Mouse (Mus musculus): ENCODE data around the gene Ripor3. TPM values are rescaled to one million over a fixed set of nuclear protein-coding genes. Genes with fewer than 3 reads are reported as not detected.

The Ripor3 gene
- total RNA-seq, 1 experiment: 0.98 TPM

DNA sequence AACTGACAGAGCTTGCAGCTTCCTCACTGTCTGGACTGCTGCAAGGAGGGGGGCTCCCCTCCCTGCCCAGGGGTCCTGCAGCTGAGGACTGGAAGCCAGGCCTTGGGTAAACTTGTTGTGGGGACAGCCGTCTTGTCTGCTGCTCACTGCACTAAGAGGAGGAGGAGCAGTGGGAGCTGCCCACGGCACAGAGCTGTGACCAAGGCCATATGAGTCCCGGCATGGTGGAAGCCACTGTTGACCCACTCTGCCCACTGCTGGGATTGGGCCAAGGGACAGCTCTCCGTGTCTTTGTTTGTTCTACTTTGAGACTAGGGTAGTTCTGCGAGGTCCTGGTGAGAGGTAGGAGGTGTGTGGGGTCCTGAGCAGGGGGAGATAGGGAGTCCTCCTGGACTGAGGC is 38.3 kb downstream of the Ripor3 start:
- Histone ChIP-seq H3K36me3 (ENCODE audit: control insufficient read depth, insufficient read depth, low read length, poor library complexity, severe bottlenecking) (peaks cover 37% of the 10 kb centered on the region), H3K27ac (ENCODE audit: insufficient read depth, low read depth, low read length, poor library complexity, severe bottlenecking) (no peak overlapping the region), H3K4me3 (ENCODE audit: insufficient read depth in 1 of 2, low read depth in 1 of 2, low read length in 2 of 2, poor library complexity in 1 of 2, severe bottlenecking in 1 of 2) (no peak overlapping the region), H3K9ac (ENCODE audit: insufficient read depth, low read depth, low read length, poor library complexity, severe bottlenecking) (no peak overlapping the region), H3K9me3 (ENCODE audit: control insufficient read depth, insufficient read depth, low read depth, low read length) (no peaks in the 10 kb centered on the region), H3K4me1 (ENCODE audit: control insufficient read depth in 2 of 2, insufficient read depth in 2 of 2, low read length in 2 of 2, poor library complexity in 1 of 2) (no peaks in the 10 kb centered on the region)
- in situ Hi-C loops (cut with MboI; ENCODE audit: low sequenced_read_pairs in 2 of 2, unreplicated experiment in 2 of 2): no loop called here
- no peak for DNase-seq (ENCODE audit: low read depth, low spot score)
- TF ChIP-seq ZNF384 (IDR thresholded peaks at IDR 0.05; ENCODE audit: low read depth, low read length): no peak

DNA sequence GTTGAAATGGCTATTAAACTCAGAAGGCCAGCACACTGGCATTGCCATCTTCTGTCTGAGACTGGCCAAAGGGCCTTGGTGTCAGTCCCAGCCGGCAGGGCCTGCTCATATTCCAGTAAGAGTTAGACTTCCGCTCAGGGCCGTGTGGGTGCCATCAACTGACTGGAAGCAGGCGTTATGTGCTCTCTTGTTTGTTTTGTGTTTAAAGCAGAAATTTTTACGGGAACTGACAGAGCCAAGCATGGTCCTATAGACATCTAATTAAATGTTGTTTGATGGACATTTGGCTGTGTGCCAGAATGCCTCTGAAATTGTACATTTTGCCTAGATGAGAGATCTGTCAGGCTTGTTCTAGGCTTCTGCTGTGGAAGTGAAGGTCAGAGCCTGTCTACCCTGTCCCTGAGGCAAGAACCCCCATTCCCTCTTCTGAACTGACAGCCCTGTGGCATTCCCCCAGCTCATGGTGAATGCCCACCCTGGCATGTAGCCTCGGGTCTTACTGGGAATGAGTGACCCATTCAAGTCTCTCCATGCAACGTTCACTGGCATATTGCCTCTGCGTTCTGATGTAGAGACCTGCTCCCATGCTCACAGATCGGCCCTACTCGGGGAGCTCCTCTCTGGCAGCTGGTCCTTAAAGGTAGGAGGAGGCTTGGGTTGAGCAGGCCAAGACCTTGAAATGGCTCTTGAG is 40.4 kb downstream of the Ripor3 start:
- in situ Hi-C loops (cut with MboI; ENCODE audit: low sequenced_read_pairs in 2 of 2, unreplicated experiment in 2 of 2): no loop called here
- H3K27ac ChIP-seq (ENCODE audit: insufficient read depth, low read depth, low read length, poor library complexity, severe bottlenecking): no peak overlapping the region
- TF ChIP-seq ZNF384 (IDR thresholded peaks at IDR 0.05; ENCODE audit: low read depth, low read length) (no peak), ZC3H11A (IDR thresholded peaks at IDR 0.05; ENCODE audit: borderline replicate concordance, low read depth, low read length) (no peak), MAFK (IDR thresholded peaks at IDR 0.05; ENCODE audit: insufficient read depth, low read depth, low read length) (no peak), CHD2 (IDR thresholded peaks at IDR 0.05; ENCODE audit: low read depth, low read length) (no peak), HCFC1 (IDR thresholded peaks at IDR 0.05; ENCODE audit: borderline replicate concordance, insufficient read depth, low read length) (no peak)
- no peaks in the 10 kb centered on the region for H3K9me3 ChIP-seq (ENCODE audit: control insufficient read depth, insufficient read depth, low read depth, low read length)
- no peaks in the 10 kb centered on the region for H3K4me1 ChIP-seq (ENCODE audit: control insufficient read depth in 2 of 2, insufficient read depth in 2 of 2, low read length in 2 of 2, poor library complexity in 1 of 2)
- H3K4me3 ChIP-seq (ENCODE audit: insufficient read depth in 1 of 2, low read depth in 1 of 2, low read length in 2 of 2, poor library complexity in 1 of 2, severe bottlenecking in 1 of 2): no peak overlapping the region
- no peak for DNase-seq (ENCODE audit: low read depth, low spot score)
- H3K36me3 ChIP-seq (ENCODE audit: control insufficient read depth, insufficient read depth, low read length, poor library complexity, severe bottlenecking): peaks cover 25% of the 10 kb centered on the region
- H3K9ac ChIP-seq (ENCODE audit: insufficient read depth, low read depth, low read length, poor library complexity, severe bottlenecking): no peak overlapping the region

GRCm38 (mm10) chr2:167968504-167968903 is 41.9 kb downstream of the Ripor3 start:
- in situ Hi-C loops (cut with MboI; ENCODE audit: low sequenced_read_pairs in 2 of 2, unreplicated experiment in 2 of 2): no loop called here
- Histone ChIP-seq H3K27ac (ENCODE audit: insufficient read depth, low read depth, low read length, poor library complexity, severe bottlenecking) (no peak overlapping the region), H3K9me3 (ENCODE audit: control insufficient read depth, insufficient read depth, low read depth, low read length) (no peaks in the 10 kb centered on the region), H3K4me3 (ENCODE audit: insufficient read depth in 1 of 2, low read depth in 1 of 2, low read length in 2 of 2, poor library complexity in 1 of 2, severe bottlenecking in 1 of 2) (no peak overlapping the region), H3K9ac (ENCODE audit: insufficient read depth, low read depth, low read length, poor library complexity, severe bottlenecking) (no peak overlapping the region), H3K36me3 (ENCODE audit: control insufficient read depth, insufficient read depth, low read length, poor library complexity, severe bottlenecking) (peaks cover 25% of the 10 kb centered on the region), H3K4me1 (ENCODE audit: control insufficient read depth in 2 of 2, insufficient read depth in 2 of 2, low read length in 2 of 2, poor library complexity in 1 of 2) (no peaks in the 10 kb centered on the region)
- TF ChIP-seq ZNF384 (IDR thresholded peaks at IDR 0.05; ENCODE audit: low read depth, low read length) (no peak), MAFK (IDR thresholded peaks at IDR 0.05; ENCODE audit: insufficient read depth, low read depth, low read length) (no peak), HCFC1 (IDR thresholded peaks at IDR 0.05; ENCODE audit: borderline replicate concordance, insufficient read depth, low read length) (no peak)
- no peak for DNase-seq (ENCODE audit: low read depth, low spot score)

DNA sequence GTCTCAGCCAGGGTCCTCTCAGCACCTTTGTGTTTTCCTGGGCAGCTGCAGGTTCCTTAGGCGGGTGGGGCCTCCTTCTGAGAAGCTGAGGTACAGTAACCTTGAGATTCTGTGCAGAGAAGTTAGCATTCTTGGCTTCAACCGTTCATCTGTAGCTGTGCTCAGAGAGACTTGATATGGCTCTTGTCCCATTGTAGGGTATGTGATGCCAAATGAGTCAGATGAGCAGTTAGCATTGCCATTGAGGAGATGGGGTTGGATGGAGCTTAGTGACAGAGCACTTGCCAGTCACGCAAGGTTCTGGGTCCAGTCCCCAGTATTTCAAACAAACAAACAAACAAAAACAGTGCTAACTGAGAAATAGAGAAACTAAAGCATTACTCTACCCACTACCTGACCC is 44.5 kb downstream of the Ripor3 start:
- Histone ChIP-seq H3K4me1 (ENCODE audit: control insufficient read depth in 2 of 2, insufficient read depth in 2 of 2, low read length in 2 of 2, poor library complexity in 1 of 2) (peaks cover 0 to 4% of the 10 kb centered on the region in 2 experiments; a peak in 1 of 4 replicates), H3K36me3 (ENCODE audit: control insufficient read depth, insufficient read depth, low read length, poor library complexity, severe bottlenecking) (peaks cover 19% of the 10 kb centered on the region), H3K4me3 (ENCODE audit: insufficient read depth in 1 of 2, low read depth in 1 of 2, low read length in 2 of 2, poor library complexity in 1 of 2, severe bottlenecking in 1 of 2) (no peak overlapping the region), H3K9ac (ENCODE audit: insufficient read depth, low read depth, low read length, poor library complexity, severe bottlenecking) (no peak overlapping the region), H3K27ac (ENCODE audit: insufficient read depth, low read depth, low read length, poor library complexity, severe bottlenecking) (no peak overlapping the region), H3K9me3 (ENCODE audit: control insufficient read depth, insufficient read depth, low read depth, low read length) (no peaks in the 10 kb centered on the region)
- in situ Hi-C loops (cut with MboI; ENCODE audit: low sequenced_read_pairs in 2 of 2, unreplicated experiment in 2 of 2): no loop called here
- TF ChIP-seq HCFC1 (IDR thresholded peaks at IDR 0.05; ENCODE audit: borderline replicate concordance, insufficient read depth, low read length): no peak
- no peak for TF ChIP-seq ZC3H11A (IDR thresholded peaks at IDR 0.05; ENCODE audit: borderline replicate concordance, low read depth, low read length)
- TF ChIP-seq MAFK (IDR thresholded peaks at IDR 0.05; ENCODE audit: insufficient read depth, low read depth, low read length): no peak
- TF ChIP-seq CHD2 (IDR thresholded peaks at IDR 0.05; ENCODE audit: low read depth, low read length): no peak
- DNase-seq (ENCODE audit: low read depth, low spot score): no peak

DNA sequence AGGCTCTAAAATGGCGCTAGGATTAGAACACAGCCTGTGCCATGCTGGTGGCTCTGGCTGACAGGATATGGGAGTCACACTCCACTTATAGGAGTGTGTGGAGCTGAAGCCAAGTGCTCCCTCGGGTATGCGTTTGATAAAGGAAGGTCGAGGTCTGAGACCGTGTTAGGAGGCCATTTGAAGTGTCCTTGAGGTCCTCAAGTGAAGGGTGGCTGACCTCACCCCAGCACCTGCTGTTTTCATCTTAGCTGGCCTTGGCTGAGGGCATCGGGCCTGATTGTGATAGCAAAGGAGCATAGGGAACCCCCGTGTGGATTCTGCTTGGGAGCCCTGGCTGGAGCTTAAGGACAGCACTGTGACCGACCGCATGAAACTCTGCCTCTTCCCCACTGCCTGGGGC is 46.1 kb downstream of the Ripor3 start:
- Histone ChIP-seq H3K4me1 (ENCODE audit: control insufficient read depth in 2 of 2, insufficient read depth in 2 of 2, low read length in 2 of 2, poor library complexity in 1 of 2) (peaks cover 0 to 6% of the 10 kb centered on the region in 2 experiments; a peak in 2 of 4 replicates), H3K27ac (ENCODE audit: insufficient read depth, low read depth, low read length, poor library complexity, severe bottlenecking) (no peak overlapping the region), H3K4me3 (ENCODE audit: insufficient read depth in 1 of 2, low read depth in 1 of 2, low read length in 2 of 2, poor library complexity in 1 of 2, severe bottlenecking in 1 of 2) (no peak overlapping the region), H3K36me3 (ENCODE audit: control insufficient read depth, insufficient read depth, low read length, poor library complexity, severe bottlenecking) (peaks cover 19% of the 10 kb centered on the region), H3K9me3 (ENCODE audit: control insufficient read depth, insufficient read depth, low read depth, low read length) (no peaks in the 10 kb centered on the region), H3K9ac (ENCODE audit: insufficient read depth, low read depth, low read length, poor library complexity, severe bottlenecking) (no peak overlapping the region)
- in situ Hi-C loops (cut with MboI; ENCODE audit: low sequenced_read_pairs in 2 of 2, unreplicated experiment in 2 of 2): no loop called here
- DNase-seq (ENCODE audit: low read depth, low spot score): no peak
- TF ChIP-seq ZNF384 (IDR thresholded peaks at IDR 0.05; ENCODE audit: low read depth, low read length) (no peak), CHD2 (IDR thresholded peaks at IDR 0.05; ENCODE audit: low read depth, low read length) (no peak), HCFC1 (IDR thresholded peaks at IDR 0.05; ENCODE audit: borderline replicate concordance, insufficient read depth, low read length) (no peak), ZC3H11A (IDR thresholded peaks at IDR 0.05; ENCODE audit: borderline replicate concordance, low read depth, low read length) (no peak), MAFK (IDR thresholded peaks at IDR 0.05; ENCODE audit: insufficient read depth, low read depth, low read length) (no peak)

Data from ES-E14 (cell line).